Mouse (Mus musculus) stomach, postnatal 0 days (tissue): Measurements from ENCODE around the gene Camk2b. TPM values are rescaled to one million over a fixed set of nuclear protein-coding genes. Genes with fewer than 3 reads are reported as not detected.

ENCODE experiments used
- ATAC-seq: fragments of 200-750 bp; cut with Nextera tagmentation; 2 replicates; pipeline ENCODE4 v1.8.0; 2017; ENCODE audit not compliant: low FRiP score, low TSS enrichment
- DNase-seq: peaks from one replicate; pipeline ENCODE4 v3.0.0-alpha.2; 2016; ENCODE audit warnings: low spot score
- H3K27ac ChIP-seq: fragments of 300-500 bp; sonication (generic); replicated peaks from 2 replicates; pipeline ENCODE4 v1.5.1; 2014; ENCODE audit warnings: mild to moderate bottlenecking, control low read depth
- H3K27me3 ChIP-seq: fragments of 300-500 bp; sonication (generic); 2 replicates; pipeline ENCODE4 v1.6.1; 2014; ENCODE audit warnings: low read length; ENCODE audit not compliant: control insufficient read depth, insufficient read depth
- H3K36me3 ChIP-seq: fragments of 300-500 bp; sonication (generic); 2 replicates; pipeline ENCODE4 v1.6.1; 2014; ENCODE audit warnings: low read length, mixed read lengths; ENCODE audit not compliant: control insufficient read depth, insufficient read depth
- H3K4me1 ChIP-seq: fragments of 300-500 bp; sonication (generic); replicated peaks from 2 replicates; pipeline ENCODE4 v1.6.1; 2014; ENCODE audit warnings: antibody characterized with exemption; ENCODE audit not compliant: control insufficient read depth, insufficient read depth
- H3K4me2 ChIP-seq: fragments of 300-500 bp; sonication (generic); replicated peaks from 2 replicates; pipeline ENCODE4 v1.6.1; 2014; ENCODE audit warnings: low read depth, mild to moderate bottlenecking, control low read depth, moderate library complexity
- H3K4me3 ChIP-seq: fragments of 300-500 bp; sonication (generic); 2 replicates; pipeline ENCODE4 v1.5.1; 2014; ENCODE audit warnings: low read depth, low read length, control low read depth
- H3K9ac ChIP-seq: fragments of 300-500 bp; sonication (generic); 2 replicates; pipeline ENCODE4 v1.6.1; 2014; ENCODE audit warnings: mild to moderate bottlenecking, low read length, control low read depth, mixed read lengths
- H3K9me3 ChIP-seq: fragments of 300-500 bp; sonication (generic); 2 replicates; pipeline ENCODE4 v1.6.1; 2016; ENCODE audit warnings: low read length; ENCODE audit not compliant: control insufficient read depth
- CTCF ChIP-seq: IDR thresholded peaks from 2 replicates; pipeline ENCODE4 v1.5.1; 2016; ENCODE audit warnings: antibody characterized with exemption, low read depth, mild to moderate bottlenecking, moderate library complexity
- EP300 ChIP-seq: optimal IDR thresholded peaks from 2 replicates; pipeline ENCODE3; 2016; ENCODE audit warnings: antibody characterized with exemption
- WGBS: fragments of 180-500 bp; shearing (Covaris S2); extraction: QIAGEN DNeasy Blood & Tissue Kit; methylation state at CpG from one replicate; pipeline ENCODE4 v1.1.7; 2014; 5-methylcytosine and 5-hydroxymethylcytosine counted together
- polyA plus RNA-seq: library from polyadenylated mRNA; unstranded; fragments of >200 nt; fragmentation: Nextera tagmentation; extraction: Ambion mirVana; gene quantifications from 2 replicates; pipeline ENCODE4 v1.2.1, GENCODE M21; 2015

Gene Camk2b
- polyA plus RNA-seq, 1 experiment from 2014 or later, result 4.2 TPM

DNA sequence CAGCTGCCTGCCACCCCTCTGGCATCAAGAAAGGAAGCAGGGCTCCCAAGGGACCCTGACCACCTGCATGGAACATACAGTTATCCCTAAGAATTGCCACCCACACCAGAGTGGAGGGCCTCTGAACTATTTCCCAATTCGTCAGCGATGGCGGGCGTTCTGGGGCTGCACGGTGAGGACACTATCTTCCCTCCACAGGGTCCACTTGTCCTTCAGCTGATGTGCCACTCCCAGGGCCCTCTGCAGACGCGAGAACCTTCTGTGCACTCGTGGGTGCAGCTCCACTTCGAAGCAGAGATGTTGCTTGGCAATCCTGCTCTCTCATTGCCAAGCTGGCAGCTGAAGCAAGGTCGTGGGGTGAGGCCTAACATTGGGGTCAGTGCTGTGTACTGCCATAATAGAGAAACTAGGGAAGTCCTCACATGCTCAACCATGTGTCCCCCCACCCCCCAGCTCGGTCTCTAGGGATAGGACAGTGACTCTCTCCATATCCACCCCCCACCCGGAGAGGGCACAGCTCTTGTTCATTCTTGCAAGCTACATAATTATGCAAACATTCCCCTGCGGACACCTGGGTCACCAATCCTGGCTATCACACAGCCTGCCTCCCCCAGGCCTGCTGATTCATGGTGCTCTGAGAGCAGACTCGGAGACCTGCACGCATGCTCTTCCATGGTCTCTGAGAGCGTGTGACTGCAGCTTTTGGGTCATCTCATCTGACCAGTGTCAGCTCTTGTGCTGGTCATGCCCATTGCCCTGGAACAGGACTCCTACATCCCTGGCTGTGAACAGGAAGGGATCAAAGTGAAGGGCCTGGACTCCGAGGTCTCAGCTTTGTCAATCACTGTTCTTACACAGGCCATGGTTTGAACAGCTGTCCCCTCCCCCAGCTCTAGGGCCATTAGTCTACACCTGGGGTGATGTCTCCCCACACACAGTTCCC, 45.0 kb downstream of the Camk2b start:
- Histone ChIP-seq H3K4me1 (no peaks in the 10 kb centered on the region), H3K4me2 (no peak overlapping the region), H3K4me3 (no peak overlapping the region), H3K9ac (no peak overlapping the region), H3K27me3 (no peaks in the 10 kb centered on the region), H3K9me3 (no peaks in the 10 kb centered on the region), H3K27ac (no peak overlapping the region), H3K36me3 (no peaks in the 10 kb centered on the region)
- TF ChIP-seq CTCF (no peak), EP300 (no peak)
- DNase-seq (no peak), ATAC-seq (no peak)
- 74% methylated on average over 17 of the region's 17 CpGs for WGBS

DNA sequence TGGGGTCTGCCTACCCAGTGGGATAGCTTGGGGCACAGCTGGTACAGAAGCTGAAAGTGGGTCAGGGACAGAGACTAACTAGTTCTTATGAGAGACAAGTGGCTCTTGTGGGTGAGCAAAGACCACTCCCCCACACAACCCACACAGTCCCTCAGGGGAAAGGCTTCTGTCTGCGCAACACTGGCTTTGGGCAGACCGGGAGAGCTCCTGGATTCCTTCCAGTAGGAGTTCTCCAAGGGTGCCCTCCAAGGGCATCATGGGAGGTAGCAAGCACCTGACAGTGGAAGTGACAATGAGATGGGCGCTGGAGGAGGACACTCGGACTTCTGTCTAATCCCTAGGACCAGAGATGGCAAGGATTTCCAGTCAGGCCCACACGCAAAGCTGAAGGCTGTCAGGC, 45.8 kb downstream of the Camk2b start:
- Histone ChIP-seq H3K4me1 (no peaks in the 10 kb centered on the region), H3K4me2 (no peak overlapping the region), H3K27me3 (no peaks in the 10 kb centered on the region), H3K27ac (no peak overlapping the region), H3K9ac (no peak overlapping the region), H3K4me3 (no peak overlapping the region), H3K9me3 (no peaks in the 10 kb centered on the region), H3K36me3 (no peaks in the 10 kb centered on the region)
- WGBS, result 77% methylated on average over 5 of the region's 5 CpGs
- ATAC-seq (no peak), DNase-seq (no peak)
- no peak for TF ChIP-seq EP300
- no peak for TF ChIP-seq CTCF

DNA sequence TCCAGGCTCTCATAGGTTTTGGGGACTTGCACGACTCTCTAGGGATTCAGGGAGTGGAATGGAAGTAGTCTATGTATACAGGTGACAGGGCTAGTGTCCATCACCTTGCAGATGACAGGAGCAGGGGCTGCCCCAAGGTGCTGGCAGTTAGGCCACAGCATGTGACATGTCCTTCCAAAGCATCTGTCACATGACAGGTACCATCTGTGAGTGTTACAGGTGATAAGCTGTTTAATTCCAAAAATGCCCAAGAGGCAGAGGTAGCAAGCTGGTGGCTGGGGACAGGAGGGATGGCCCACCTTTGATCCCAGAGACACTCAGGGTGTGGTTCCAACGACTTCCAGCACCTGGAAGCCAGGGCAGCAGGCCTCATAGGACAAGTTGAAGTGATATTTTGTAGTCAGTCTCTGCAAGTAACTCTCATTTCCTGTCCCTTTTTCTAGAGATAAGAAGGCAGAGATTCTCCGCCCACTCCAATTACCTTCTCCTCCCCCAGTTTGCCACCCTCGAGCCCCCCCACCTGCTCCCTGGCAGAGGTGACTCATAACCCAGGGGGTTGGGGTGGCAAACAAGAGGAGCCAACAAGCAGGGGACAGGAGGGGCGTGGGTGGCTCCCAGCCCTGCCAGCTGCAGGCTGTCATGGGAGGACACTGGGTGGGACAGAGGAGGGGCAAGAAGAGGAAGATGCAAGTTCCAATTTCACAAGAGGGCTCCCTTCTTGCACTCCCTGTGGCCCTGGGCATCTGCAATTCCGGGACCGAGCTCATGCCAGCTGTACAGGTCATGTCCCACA, 47.7 kb downstream of the Camk2b start:
- no peak overlapping the region for H3K27ac ChIP-seq
- TF ChIP-seq EP300, result no peak
- no peak for TF ChIP-seq CTCF
- H3K9me3 ChIP-seq, result no peaks in the 10 kb centered on the region
- no peak for ATAC-seq
- H3K9ac ChIP-seq, result no peak overlapping the region
- H3K4me2 ChIP-seq, result no peak overlapping the region
- DNase-seq, result no peak
- no peaks in the 10 kb centered on the region for H3K27me3 ChIP-seq
- H3K4me1 ChIP-seq, result no peaks in the 10 kb centered on the region
- no peak overlapping the region for H3K4me3 ChIP-seq
- 50% methylated on average over 7 of the region's 7 CpGs for WGBS
- no peaks in the 10 kb centered on the region for H3K36me3 ChIP-seq

DNA sequence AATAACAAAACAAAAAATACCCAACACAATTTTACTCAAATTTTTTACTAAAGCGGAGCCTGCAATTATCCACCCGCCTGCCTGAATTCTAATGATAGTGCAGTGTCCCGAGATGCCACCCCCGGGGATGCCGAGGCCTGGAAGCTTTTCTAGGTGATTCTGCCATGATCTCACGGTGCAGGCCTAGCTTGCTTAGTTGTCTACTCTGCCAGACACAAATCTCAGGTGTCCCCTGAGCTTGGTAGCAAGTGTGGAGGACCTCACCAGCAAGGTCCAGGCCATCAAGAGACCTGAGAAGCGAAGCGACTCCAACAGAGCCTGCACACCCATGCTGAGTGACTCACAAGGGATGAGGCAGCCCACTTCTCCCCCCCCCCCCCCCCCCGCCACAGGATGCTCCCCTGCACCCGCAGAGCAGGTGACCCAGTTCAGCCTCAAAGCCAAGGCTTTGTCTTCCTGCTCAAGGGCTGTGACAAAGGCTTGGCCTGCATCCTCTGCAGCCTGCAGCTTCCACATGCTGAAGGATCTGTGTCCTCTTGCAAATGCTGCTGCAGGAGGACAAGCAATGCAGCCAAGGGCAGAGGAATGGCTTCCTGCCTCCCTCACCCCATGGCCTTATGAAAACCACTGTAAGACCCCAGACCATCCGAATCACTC, 48.5 kb downstream of the Camk2b start:
- TF ChIP-seq CTCF (no peak), EP300 (no peak)
- Histone ChIP-seq H3K27me3 (no peaks in the 10 kb centered on the region), H3K4me2 (no peak overlapping the region), H3K9ac (no peak overlapping the region), H3K36me3 (no peaks in the 10 kb centered on the region), H3K9me3 (no peaks in the 10 kb centered on the region), H3K4me3 (no peak overlapping the region), H3K4me1 (no peaks in the 10 kb centered on the region), H3K27ac (no peak overlapping the region)
- DNase-seq (no peak), ATAC-seq (no peak)
- 70% methylated on average over 10 of the region's 11 CpGs for WGBS

DNA sequence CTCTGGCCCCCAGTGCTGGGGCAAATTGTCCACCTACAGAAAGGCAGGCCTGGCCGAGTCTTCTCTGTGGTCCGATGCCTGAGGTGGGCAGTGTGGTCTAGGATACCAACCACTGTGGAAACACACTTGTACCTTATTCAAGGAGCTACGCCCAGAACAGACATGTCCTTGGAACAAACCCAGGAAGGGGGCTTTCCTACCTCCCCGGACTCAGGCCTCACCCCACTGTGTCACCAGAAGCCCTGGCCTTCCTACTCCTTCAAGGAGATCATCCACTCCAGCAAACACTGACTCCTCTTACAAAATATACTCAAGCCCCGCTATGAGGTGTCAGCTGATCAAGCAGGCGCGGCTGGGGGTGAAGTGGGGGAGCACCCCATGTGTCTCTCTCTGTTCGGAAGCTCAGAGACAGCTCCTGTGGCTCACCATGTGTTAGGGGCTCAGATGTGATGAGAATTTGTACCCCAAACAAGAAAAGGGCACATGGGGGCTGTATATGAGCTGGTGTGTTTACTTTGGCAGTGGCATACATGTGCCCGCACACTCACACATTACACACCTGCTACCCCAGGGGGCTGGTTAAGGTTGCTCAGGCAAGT, 49.3 kb downstream of the Camk2b start:
- ATAC-seq, result no peak
- Histone ChIP-seq H3K9ac (no peak overlapping the region), H3K27me3 (no peaks in the 10 kb centered on the region), H3K4me1 (no peaks in the 10 kb centered on the region), H3K27ac (no peak overlapping the region), H3K4me2 (no peak overlapping the region), H3K4me3 (no peak overlapping the region), H3K9me3 (no peaks in the 10 kb centered on the region), H3K36me3 (no peaks in the 10 kb centered on the region)
- DNase-seq, result no peak
- WGBS, result 64% methylated on average over 9 of the region's 9 CpGs
- TF ChIP-seq EP300 (no peak), CTCF (no peak)
